Mouse (Mus musculus) midbrain, embryonic 10.5 days (tissue): ENCODE results near the gene Adamtsl1. TPM values are rescaled to one million over a fixed set of nuclear protein-coding genes. Genes with fewer than 3 reads are reported as not detected.

Experiments used
- DNase-seq: peaks from one replicate; pipeline ENCODE4 v3.0.0-alpha.2; 2017; ENCODE audit warnings: low spot score
- H3K27ac ChIP-seq: fragments of 300-500 bp; sonication (generic); replicated peaks from 2 replicates; pipeline ENCODE4 v1.5.1; 2016; ENCODE audit warnings: mild to moderate bottlenecking
- H3K27me3 ChIP-seq: fragments of 300-500 bp; sonication (generic); 2 replicates; pipeline ENCODE4 v1.6.1; 2016; ENCODE audit warnings: low read depth, mild to moderate bottlenecking; ENCODE audit not compliant: poor library complexity, severe bottlenecking
- H3K36me3 ChIP-seq: fragments of 300-500 bp; sonication (generic); 2 replicates; pipeline ENCODE4 v1.6.1; 2016; ENCODE audit warnings: mild to moderate bottlenecking, moderate library complexity
- H3K4me1 ChIP-seq: fragments of 300-500 bp; sonication (generic); 2 replicates; pipeline ENCODE4 v1.6.1; 2016
- H3K4me3 ChIP-seq: fragments of 300-500 bp; sonication (generic); 2 replicates; pipeline ENCODE4 v1.5.1; 2016; ENCODE audit warnings: mild to moderate bottlenecking, moderate library complexity
- H3K9me3 ChIP-seq: fragments of 300-500 bp; sonication (generic); replicated peaks from 2 replicates; pipeline ENCODE4 v1.6.1; 2016; ENCODE audit warnings: mild to moderate bottlenecking
- WGBS: fragments of 180-500 bp; shearing (Covaris S2); methylation state at CpG from one replicate; pipeline ENCODE4 v1.1.7; 2016; 5-methylcytosine and 5-hydroxymethylcytosine counted together
- polyA plus RNA-seq: library from polyadenylated mRNA; unstranded; fragments of >200 nt; fragmentation: Nextera tagmentation; extraction: Ambion mirVana; gene quantifications from 2 replicates; pipeline ENCODE4 v1.2.1, GENCODE M21; 2016

Adamtsl1 gene
- polyA plus RNA-seq, 1 experiment from 2014 or later, result 4.4 TPM

DNA sequence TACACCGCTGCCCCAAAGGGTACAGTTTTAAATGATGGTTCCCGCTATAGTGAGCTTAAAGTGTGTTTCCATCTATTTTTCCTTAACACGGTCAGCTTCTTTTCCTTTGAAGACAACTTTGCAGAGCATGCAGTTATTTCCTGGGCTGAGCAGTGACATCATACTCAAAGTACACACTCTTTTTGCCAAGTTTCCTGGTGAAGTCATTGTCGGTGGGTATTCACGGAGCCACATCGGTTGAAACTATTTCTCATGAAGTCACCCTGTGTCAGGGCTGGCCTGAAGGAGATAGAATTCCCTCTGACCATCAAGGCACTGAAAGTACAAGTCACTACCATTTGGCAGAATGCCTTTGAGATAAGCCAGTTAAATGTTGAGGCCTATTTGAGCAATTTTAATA lies 45.8 kb downstream of the Adamtsl1 start:
- DNase-seq, result no peak
- H3K4me3 ChIP-seq, result no peak overlapping the region
- H3K27ac ChIP-seq, result no peak overlapping the region
- WGBS, result 89% methylated on average over 6 of the region's 6 CpGs
- no peaks in the 10 kb centered on the region for H3K9me3 ChIP-seq
- H3K4me1 ChIP-seq, result no peaks in the 10 kb centered on the region
- no peaks in the 10 kb centered on the region for H3K36me3 ChIP-seq
- no peaks in the 10 kb centered on the region for H3K27me3 ChIP-seq

DNA sequence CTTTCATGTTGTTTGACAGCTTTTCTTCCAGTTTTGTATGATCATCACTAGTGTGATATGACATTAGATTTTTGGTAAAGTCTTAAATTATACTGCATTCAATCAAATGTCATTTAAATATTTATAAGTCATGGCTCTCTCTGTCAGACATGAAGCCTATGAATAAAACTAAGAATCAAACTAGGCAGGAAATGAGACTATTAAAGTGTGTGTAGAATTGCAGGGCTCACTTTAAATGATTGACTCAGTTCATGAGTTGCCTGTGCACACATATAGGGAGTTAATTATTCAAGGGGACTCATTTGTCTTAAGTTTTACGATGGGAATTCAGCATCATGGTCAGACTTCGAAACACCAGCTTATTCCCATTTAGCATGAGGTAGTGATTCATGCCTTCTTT lies 71.5 kb downstream of the Adamtsl1 start:
- Histone ChIP-seq H3K4me1 (no peaks in the 10 kb centered on the region), H3K36me3 (no peaks in the 10 kb centered on the region), H3K27ac (no peak overlapping the region), H3K4me3 (no peak overlapping the region), H3K9me3 (no peaks in the 10 kb centered on the region), H3K27me3 (no peaks in the 10 kb centered on the region)
- 92% methylated on average over 2 of the region's 2 CpGs for WGBS
- DNase-seq, result no peak

DNA sequence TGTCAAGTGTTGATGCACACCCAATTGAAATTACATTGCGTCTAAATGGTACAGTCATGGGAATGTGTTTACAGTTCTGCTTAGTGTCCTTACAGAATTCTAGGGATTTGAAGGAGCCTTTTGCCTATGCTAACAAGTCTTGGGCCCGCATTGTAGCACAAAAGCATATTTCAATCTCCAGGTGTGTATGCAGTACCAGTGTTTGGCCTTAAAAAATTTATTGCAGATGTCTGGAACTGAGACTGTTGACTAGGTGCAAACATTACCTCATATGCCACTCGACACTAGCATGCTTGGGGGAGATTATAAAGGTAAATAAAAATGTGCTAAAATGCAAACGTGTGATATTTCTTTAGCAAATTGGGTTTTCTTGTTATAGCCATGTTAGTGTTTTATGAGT lies 75.0 kb downstream of the Adamtsl1 start:
- Histone ChIP-seq H3K4me3 (no peak overlapping the region), H3K36me3 (no peaks in the 10 kb centered on the region), H3K27me3 (no peaks in the 10 kb centered on the region), H3K27ac (no peak overlapping the region), H3K4me1 (no peaks in the 10 kb centered on the region), H3K9me3 (no peaks in the 10 kb centered on the region)
- no peak for DNase-seq
- WGBS, result 92% methylated on average over 4 of the region's 4 CpGs

- no peaks in the 10 kb centered on the region for H3K27me3 ChIP-seq
- H3K4me3 ChIP-seq, result no peak overlapping the region
- H3K4me1 ChIP-seq, result peaks cover 4% of the 10 kb centered on the region; the same call in 1 of the 2 replicates
- DNase-seq, result no peak
- no peaks in the 10 kb centered on the region for H3K9me3 ChIP-seq
- WGBS, result 78% methylated on average over 7 of the region's 7 CpGs
- H3K36me3 ChIP-seq, result no peaks in the 10 kb centered on the region
- no peak overlapping the region for H3K27ac ChIP-seq
Measured at GRCm38 (mm10) chr4:85591037-85591436, 77.1 kb downstream of the Adamtsl1 start.

- DNase-seq, result no peak
- Histone ChIP-seq H3K4me3 (no peak overlapping the region), H3K9me3 (no peaks in the 10 kb centered on the region), H3K27ac (no peak overlapping the region), H3K4me1 (peaks cover 4% of the 10 kb centered on the region; the same call in 1 of the 2 replicates), H3K27me3 (no peaks in the 10 kb centered on the region), H3K36me3 (no peaks in the 10 kb centered on the region)
Measured at GRCm38 (mm10) chr4:85594159-85594558, 80.2 kb downstream of the Adamtsl1 start.

- Histone ChIP-seq H3K4me3 (no peak overlapping the region), H3K27ac (no peak overlapping the region), H3K27me3 (no peaks in the 10 kb centered on the region), H3K36me3 (no peaks in the 10 kb centered on the region), H3K9me3 (no peaks in the 10 kb centered on the region), H3K4me1 (no peaks in the 10 kb centered on the region)
- 87% methylated on average over 3 of the region's 3 CpGs for WGBS
- no peak for DNase-seq
Measured at GRCm38 (mm10) chr4:85613331-85613730, 99.4 kb downstream of the Adamtsl1 start.

GRCm38 (mm10) chr4:85618746-85619145 lies 104.8 kb downstream of the Adamtsl1 start:
- Histone ChIP-seq H3K4me3 (no peak overlapping the region), H3K9me3 (no peaks in the 10 kb centered on the region)
- no peak for DNase-seq

GRCm38 (mm10) chr4:85619261-85619660 lies 105.3 kb downstream of the Adamtsl1 start:
- Histone ChIP-seq H3K27ac (no peak overlapping the region), H3K4me3 (no peak overlapping the region), H3K27me3 (no peaks in the 10 kb centered on the region), H3K36me3 (no peaks in the 10 kb centered on the region), H3K9me3 (no peaks in the 10 kb centered on the region), H3K4me1 (no peaks in the 10 kb centered on the region)
- WGBS, result 89% methylated on average over 3 of the region's 3 CpGs
- DNase-seq, result no peak

More at GRCm38 (mm10) chr4:85618746-85619145, 104.8 kb downstream of the Adamtsl1 start:
- WGBS, result 92% methylated on average over 5 of the region's 5 CpGs
- Histone ChIP-seq H3K36me3 (no peaks in the 10 kb centered on the region), H3K27ac (no peak overlapping the region), H3K27me3 (no peaks in the 10 kb centered on the region), H3K4me1 (no peaks in the 10 kb centered on the region)

DNA sequence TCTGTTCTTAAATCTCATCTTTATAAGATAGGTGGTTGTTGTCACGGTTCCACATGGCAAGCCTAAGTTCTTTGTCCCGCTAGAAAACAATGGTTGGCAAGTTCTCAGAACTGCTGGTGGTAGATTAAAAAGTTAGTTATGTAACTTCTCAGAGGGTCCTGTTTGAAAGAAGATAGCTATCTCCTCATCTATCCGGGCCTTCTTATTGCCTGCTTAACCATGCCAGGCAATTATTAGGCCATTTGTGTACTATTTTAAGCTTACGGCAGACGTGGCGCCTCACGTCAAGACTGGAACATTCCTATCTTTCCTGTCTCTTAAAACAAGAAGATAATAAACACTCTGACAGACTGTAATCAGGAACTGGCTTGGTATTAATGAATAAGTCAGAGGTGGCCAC lies 115.4 kb downstream of the Adamtsl1 start:
- WGBS, result 88% methylated on average over 7 of the region's 7 CpGs
- no peak overlapping the region for H3K27ac ChIP-seq
- DNase-seq, result no peak

GRCm38 (mm10) chr4:85669271-85669670 lies 155.3 kb downstream of the Adamtsl1 start:
- 91% methylated on average over 5 of the region's 5 CpGs for WGBS
- Histone ChIP-seq H3K27me3 (no peaks in the 10 kb centered on the region), H3K4me3 (no peak overlapping the region), H3K36me3 (no peaks in the 10 kb centered on the region), H3K4me1 (peaks cover 5% of the 10 kb centered on the region), H3K9me3 (no peaks in the 10 kb centered on the region), H3K27ac (no peak overlapping the region)
- no peak for DNase-seq

More for the DNA sequence above, 115.4 kb downstream of the Adamtsl1 start:
- Histone ChIP-seq H3K36me3 (no peaks in the 10 kb centered on the region), H3K4me1 (no peaks in the 10 kb centered on the region), H3K4me3 (no peak overlapping the region), H3K27me3 (no peaks in the 10 kb centered on the region), H3K9me3 (no peaks in the 10 kb centered on the region)

DNA sequence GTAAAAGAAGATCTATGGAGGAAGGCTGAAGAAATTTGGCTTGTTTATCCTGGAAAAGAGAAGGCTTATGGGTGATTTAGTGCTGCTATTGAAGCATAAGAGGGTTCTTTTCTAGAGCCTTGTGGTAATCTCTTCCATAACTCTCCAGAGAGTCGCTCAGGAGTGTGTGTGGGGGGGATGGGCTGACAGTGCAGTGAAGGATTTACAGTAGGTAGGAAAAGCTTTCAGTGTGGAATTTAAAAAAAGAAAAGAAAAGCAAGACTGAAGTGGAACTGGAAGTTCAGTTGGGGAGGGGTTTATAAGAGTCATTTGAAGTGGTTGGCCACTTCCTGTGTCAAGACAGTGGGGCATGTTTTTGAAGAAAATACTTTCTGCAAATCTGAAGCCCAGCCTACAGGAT lies 155.8 kb downstream of the Adamtsl1 start:
- H3K27ac ChIP-seq, result no peak overlapping the region
- no peaks in the 10 kb centered on the region for H3K9me3 ChIP-seq
- H3K36me3 ChIP-seq, result no peaks in the 10 kb centered on the region
- H3K27me3 ChIP-seq, result no peaks in the 10 kb centered on the region
- peaks cover 5% of the 10 kb centered on the region for H3K4me1 ChIP-seq
- WGBS, result 76% methylated on average over 1 of the region's 1 CpGs
- H3K4me3 ChIP-seq, result no peak overlapping the region
- DNase-seq, result no peak

DNA sequence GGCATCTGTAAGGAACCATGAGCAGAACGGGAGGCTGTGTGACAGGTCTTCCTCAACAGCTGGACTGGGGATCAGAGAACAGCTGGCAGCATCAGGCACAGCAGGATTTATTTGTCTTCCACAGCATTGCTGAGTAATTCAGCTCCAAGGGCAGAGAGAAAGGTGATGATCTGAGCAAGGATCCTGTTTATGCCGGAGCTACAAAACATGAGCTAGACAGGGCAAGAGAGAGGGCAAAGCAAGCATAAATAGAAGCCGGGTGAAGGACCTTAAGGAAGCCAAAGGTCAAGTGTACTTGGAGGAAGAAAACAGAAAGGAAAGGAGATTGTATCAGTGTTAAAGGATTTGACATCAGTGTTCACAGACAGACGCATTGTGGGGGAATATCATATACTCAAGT lies 158.3 kb downstream of the Adamtsl1 start:
- Histone ChIP-seq H3K4me3 (no peak overlapping the region), H3K9me3 (no peaks in the 10 kb centered on the region), H3K27me3 (no peaks in the 10 kb centered on the region), H3K4me1 (peaks cover 5% of the 10 kb centered on the region), H3K36me3 (no peaks in the 10 kb centered on the region), H3K27ac (no peak overlapping the region)
- DNase-seq, result peak; percentile 15
- WGBS, result 51% methylated on average over 4 of the region's 4 CpGs

GRCm38 (mm10) chr4:85677621-85678020 lies 163.6 kb downstream of the Adamtsl1 start:
- Histone ChIP-seq H3K27ac (no peak overlapping the region), H3K9me3 (no peaks in the 10 kb centered on the region), H3K4me1 (no peaks in the 10 kb centered on the region), H3K27me3 (no peaks in the 10 kb centered on the region), H3K4me3 (no peak overlapping the region), H3K36me3 (no peaks in the 10 kb centered on the region)
- WGBS, result 56% methylated on average over 1 of the region's 1 CpGs
- no peak for DNase-seq

DNA sequence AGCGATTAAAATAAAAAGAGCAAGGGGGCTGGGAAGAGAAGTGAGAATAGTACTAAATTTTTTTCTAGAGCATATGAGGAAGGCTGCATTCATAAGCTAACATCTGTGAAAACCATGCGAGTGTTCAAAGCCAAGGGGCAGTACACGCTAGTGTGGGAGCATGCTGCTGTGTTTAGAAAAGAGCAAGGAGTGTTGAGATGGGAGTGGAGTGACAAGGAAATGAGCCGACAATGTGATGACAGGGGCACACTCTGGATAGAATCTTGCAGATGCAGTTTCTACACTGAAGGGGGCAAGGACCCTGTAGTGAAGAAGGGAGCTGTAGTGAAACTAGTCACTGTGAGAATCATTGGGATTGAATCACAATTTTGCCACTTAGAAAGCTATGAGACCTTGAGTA lies 172.2 kb downstream of the Adamtsl1 start:
- no peaks in the 10 kb centered on the region for H3K27me3 ChIP-seq
- no peaks in the 10 kb centered on the region for H3K9me3 ChIP-seq
- DNase-seq, result no peak
- 90% methylated on average over 4 of the region's 4 CpGs for WGBS
- H3K4me1 ChIP-seq, result no peaks in the 10 kb centered on the region
- H3K4me3 ChIP-seq, result no peak overlapping the region
- no peak overlapping the region for H3K27ac ChIP-seq
- H3K36me3 ChIP-seq, result no peaks in the 10 kb centered on the region
